ENCODE assay signal across 12 mouse cellular contexts in genomic region chr8:64768645-64769044, GRCm38 (mm10).
"Had no signal": no experiment of that assay in that cellular context is flagged by ENCODE, and none has a peak within 500 bp of the region (broad histone marks: within the 10 kb centered on the region; RNA-seq: fewer than 3 reads in every experiment).

No protein-coding gene starts in this region.

- DNase-seq: kidney, adult 2 months; kidney, postnatal 25 days; layer of hippocampus, adult 9-11 months; liver, postnatal 0 days; lung, embryonic 14.5 days; midbrain, embryonic 14.5 days; right cerebral cortex, adult 18-20 months; right cerebral cortex, postnatal 14 days; right cerebral cortex, postnatal 4 days; thymus, adult 2 months; thymus, postnatal 14 days had no signal

- ATAC-seq: liver, postnatal 0 days; lung, postnatal 0 days had no signal
